Mouse (Mus musculus) urinary bladder, postnatal 25 days (tissue): ENCODE data around the gene Crcp.

Source experiments
- DNase-seq: peaks from one replicate; pipeline ENCODE4 v3.0.0; 2022; ENCODE audit warnings: low spot score

The Crcp gene

GRCm38 (mm10) chr5:130097837-130098236 lies 68.7 kb downstream of the Crcp start:
- DNase-seq = no peak

- no peak for DNase-seq
These were observed 72.6 kb downstream of the Crcp start for GRCm38 (mm10) chr5:130101724-130102123.

- no peak for DNase-seq
These were observed 80.3 kb downstream of the Crcp start for GRCm38 (mm10) chr5:130109348-130109747.
